Mouse (Mus musculus): Measurements from ENCODE around the gene Nt5c3.

Nt5c3 gene

DNA sequence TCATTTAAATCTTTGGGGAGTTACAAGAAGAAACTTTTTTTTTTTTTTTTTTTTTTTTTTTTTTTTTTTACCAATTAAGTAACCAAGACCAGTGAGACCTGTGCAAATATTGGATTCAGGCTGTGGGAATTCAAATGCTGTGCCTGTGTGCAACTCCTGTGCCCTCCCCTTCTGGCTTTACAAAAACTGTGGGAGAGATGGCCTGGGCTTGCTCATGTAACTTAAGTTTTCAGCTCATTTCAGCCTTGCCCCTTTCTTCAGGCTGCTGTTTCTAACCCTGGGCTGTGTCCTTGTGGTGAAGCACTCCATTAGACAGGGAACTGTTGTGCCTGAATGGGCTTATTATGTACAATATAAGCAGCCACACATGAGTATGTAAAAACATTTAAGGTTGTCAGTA lies 90.9 kb downstream of the Nt5c3 start:
- no peak for DNase-seq

DNA sequence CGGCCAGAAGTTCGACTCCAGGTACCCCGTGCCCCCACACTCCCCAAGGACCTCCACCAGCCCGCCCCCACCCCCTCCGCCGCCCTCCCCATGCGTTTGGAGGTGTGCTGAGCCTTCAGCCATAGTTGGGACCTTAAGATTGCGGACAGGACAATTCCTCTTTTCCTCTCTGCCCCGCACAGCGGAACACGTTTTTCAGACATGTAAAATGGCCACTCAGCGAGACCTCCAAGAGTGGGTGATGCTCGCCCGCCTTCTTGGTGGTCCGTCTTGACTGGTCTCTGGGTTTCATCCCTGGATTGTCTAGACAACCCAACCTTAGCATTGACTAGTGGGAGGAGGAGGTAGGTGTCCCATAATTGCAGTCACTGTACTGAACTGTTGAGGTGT lies 91.3 kb downstream of the Nt5c3 start:
- DNase-seq = no peak
